Mouse (Mus musculus): ENCODE data around the gene Pou2f2. TPM values are rescaled to one million over a fixed set of nuclear protein-coding genes. Genes with fewer than 3 reads are reported as not detected.

The Pou2f2 gene
- polyA plus RNA-seq, 1 experiment = 2.6 TPM

DNA sequence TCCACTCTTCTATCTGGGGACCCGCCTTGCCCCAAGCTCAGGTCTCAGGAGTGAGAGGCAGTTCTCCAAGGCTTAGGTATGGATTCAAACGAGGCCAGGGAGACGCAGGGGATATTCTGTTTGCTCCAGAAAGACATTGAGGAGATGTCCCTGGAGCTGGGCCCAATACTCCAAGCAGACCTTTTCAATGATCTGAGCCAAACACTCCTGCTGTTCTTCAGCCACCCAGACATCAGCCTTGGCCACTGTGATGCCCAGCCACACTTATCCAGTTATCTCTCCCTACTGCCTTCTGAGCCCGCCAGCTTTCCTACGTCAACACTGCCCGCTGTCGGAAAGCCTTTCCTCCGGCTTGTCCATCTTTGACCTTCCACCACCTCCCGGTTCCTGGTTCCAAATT is 69.2 kb downstream of the Pou2f2 start:
- Histone ChIP-seq H3K27me3 (replicated peaks; ENCODE audit: control insufficient read depth, insufficient read depth, low read length) (no peaks in the 10 kb centered on the region), H3K4me1 (ENCODE audit: control insufficient read depth, insufficient read depth, low read length) (no peaks in the 10 kb centered on the region)
- 82% methylated on average over 9 of the region's 9 CpGs for WGBS

DNA sequence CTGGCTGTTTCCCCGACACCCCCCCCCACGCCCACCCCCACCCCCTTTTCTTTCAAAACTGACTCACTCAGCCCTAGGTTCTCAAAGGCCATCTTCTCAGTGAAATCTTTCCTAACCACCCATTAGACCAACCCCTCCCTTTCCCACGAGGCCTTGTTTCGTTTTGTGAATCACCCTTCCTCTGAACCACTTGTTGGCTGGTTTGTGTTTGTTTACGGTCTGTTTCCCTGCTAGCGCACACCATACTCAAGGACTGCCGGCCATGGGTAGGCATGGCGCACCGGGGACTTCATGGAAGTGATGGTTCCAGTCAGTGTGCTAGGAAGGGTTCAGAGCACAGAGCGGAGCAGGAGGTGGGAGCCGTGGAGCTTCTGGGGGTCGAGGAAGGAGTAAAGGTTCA is 70.2 kb downstream of the Pou2f2 start:
- H3K27me3 ChIP-seq (replicated peaks; ENCODE audit: control insufficient read depth, insufficient read depth, low read length) = no peaks in the 10 kb centered on the region
- TF ChIP-seq CTCF (conservative IDR thresholded peaks at IDR 0.05; ENCODE audit: insufficient read depth, insufficient read length, low read depth, low read length) = no peak
- TF ChIP-seq POLR2A (IDR thresholded peaks at IDR 0.05; ENCODE audit: low read depth, low read length) = no peak
- H3K27ac ChIP-seq (ENCODE audit: insufficient read depth, low read depth, low read length) = no peak overlapping the region
- H3K4me1 ChIP-seq (ENCODE audit: control insufficient read depth, insufficient read depth, low read length) = no peaks in the 10 kb centered on the region
- no peak overlapping the region for H3K4me3 ChIP-seq (ENCODE audit: insufficient read depth, low read depth, low read length)
- H3K36me3 ChIP-seq (ENCODE audit: control insufficient read depth, insufficient read depth, low read length) = no peaks in the 10 kb centered on the region
- 74% methylated on average over 12 of the region's 12 CpGs for WGBS
- no peak for DNase-seq

More for the DNA sequence above, 69.2 kb downstream of the Pou2f2 start:
- Histone ChIP-seq H3K36me3 (ENCODE audit: control insufficient read depth, insufficient read depth, low read length) (no peaks in the 10 kb centered on the region), H3K27ac (ENCODE audit: insufficient read depth, low read depth, low read length) (no peak overlapping the region), H3K4me3 (ENCODE audit: insufficient read depth, low read depth, low read length) (no peak overlapping the region)
- DNase-seq = no peak
- no peak for TF ChIP-seq POLR2A (IDR thresholded peaks at IDR 0.05; ENCODE audit: low read depth, low read length)
- no peak for TF ChIP-seq CTCF (conservative IDR thresholded peaks at IDR 0.05; ENCODE audit: insufficient read depth, insufficient read length, low read depth, low read length)

DNA sequence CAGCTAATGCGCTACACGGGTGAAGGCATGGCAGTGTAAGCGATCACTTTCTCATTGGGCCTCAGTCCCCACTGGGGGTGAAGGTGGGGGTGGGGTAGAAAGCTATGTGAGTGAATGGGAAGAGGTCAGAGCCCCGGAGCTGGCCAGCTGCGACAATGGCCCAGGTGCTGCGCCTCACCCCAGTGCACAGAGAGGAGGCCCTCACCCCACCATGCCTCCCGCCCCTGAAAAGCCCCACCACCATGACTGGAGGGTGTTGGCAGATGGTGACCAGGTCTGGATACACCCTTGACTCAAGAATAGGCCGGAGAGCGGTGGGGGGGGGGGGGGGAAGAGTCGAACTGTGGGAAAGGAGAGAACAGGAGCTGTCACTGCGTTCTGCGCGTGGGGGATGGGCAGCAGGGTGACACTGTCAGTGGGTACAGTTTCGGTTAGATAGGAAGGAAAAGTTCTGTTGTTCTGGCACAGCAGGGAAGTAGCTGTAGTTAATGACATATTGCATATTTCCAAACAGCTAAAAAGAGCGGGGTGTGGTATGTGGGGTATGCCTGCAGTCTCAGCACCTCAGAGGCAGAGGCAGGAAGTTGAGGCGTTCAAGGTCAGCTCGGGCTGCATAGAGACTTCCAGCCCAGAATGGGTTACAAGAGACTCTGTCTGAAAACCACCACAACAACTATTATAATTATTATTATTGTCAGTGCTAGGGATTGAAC is 72.6 kb downstream of the Pou2f2 start:
- 32% methylated on average over 17 of the region's 17 CpGs for WGBS
- no peak for TF ChIP-seq CTCF (conservative IDR thresholded peaks at IDR 0.05; ENCODE audit: insufficient read depth, insufficient read length, low read depth, low read length)
- TF ChIP-seq POLR2A (IDR thresholded peaks at IDR 0.05; ENCODE audit: low read depth, low read length) = no peak
- no peaks in the 10 kb centered on the region for H3K36me3 ChIP-seq (ENCODE audit: control insufficient read depth, insufficient read depth, low read length)
- DNase-seq = peak; percentile 11
- H3K4me3 ChIP-seq (ENCODE audit: insufficient read depth, low read depth, low read length) = no peak overlapping the region
- no peak overlapping the region for H3K27ac ChIP-seq (ENCODE audit: insufficient read depth, low read depth, low read length)
- no peaks in the 10 kb centered on the region for H3K27me3 ChIP-seq (replicated peaks; ENCODE audit: control insufficient read depth, insufficient read depth, low read length)
- no peaks in the 10 kb centered on the region for H3K4me1 ChIP-seq (ENCODE audit: control insufficient read depth, insufficient read depth, low read length)

DNA sequence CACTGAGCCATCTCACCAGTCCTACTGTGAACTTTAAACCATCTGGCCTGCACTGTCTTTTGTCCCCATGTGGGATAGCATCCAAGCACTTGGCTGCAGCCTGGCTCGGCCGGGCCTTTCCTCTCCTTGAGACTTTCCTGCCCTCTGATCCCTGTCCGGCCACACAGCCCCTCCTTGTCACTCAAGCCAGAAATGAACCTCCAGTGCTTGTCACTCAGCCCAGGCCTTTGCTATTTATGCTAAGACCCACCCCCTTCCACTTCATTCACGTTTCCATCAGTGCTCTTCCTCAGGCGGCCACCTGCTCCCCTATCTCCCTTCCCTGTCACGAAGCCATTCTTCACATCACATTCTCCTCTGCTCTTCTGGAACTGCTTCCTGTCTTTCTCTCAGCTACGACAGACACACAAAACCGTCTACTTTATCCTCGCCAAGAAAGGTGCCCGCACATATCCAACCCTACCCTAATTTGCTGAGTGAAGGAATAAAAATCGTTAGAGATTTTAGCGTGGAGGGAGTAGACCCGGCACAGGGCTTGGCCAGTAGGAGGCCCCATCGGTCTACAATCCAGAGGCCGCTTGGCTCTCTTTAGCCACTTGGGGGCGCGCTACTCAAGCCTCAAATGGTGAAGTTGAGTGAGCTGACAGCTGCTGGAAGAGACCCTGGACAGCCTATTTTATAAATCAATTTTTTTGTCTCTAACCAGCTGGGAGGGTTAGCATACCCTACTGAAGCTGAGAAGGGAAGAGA is 73.9 kb downstream of the Pou2f2 start:
- H3K36me3 ChIP-seq (ENCODE audit: control insufficient read depth, insufficient read depth, low read length) = no peaks in the 10 kb centered on the region
- no peaks in the 10 kb centered on the region for H3K4me1 ChIP-seq (ENCODE audit: control insufficient read depth, insufficient read depth, low read length)
- no peaks in the 10 kb centered on the region for H3K27me3 ChIP-seq (replicated peaks; ENCODE audit: control insufficient read depth, insufficient read depth, low read length)
- no peak overlapping the region for H3K27ac ChIP-seq (ENCODE audit: insufficient read depth, low read depth, low read length)
- DNase-seq = peak; percentile 73
- 14% methylated on average over 17 of the region's 17 CpGs for WGBS
- TF ChIP-seq POLR2A (IDR thresholded peaks at IDR 0.05; ENCODE audit: low read depth, low read length) = no peak
- TF ChIP-seq CTCF (conservative IDR thresholded peaks at IDR 0.05; ENCODE audit: insufficient read depth, insufficient read length, low read depth, low read length) = peak; percentile 77
- no peak overlapping the region for H3K4me3 ChIP-seq (ENCODE audit: insufficient read depth, low read depth, low read length)

DNA sequence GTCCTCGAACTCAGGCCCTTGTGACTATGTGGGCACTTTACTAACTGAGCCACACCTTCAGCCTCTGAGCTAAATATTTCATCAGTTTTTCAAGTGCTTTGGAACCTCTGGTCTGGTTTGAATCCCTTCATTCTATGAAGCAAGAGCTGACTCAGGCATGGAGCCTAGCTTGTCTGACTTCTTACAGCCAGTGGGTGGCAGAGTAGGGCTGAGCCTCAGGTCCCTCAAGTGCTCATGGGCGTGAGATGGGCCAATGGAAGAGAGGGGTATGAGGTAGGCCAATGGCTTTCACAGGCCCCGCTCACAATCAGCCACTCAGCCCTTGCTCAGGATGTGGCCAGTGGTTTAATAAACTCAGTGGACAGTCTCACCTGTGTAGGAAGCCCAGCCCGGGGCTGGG is 79.9 kb downstream of the Pou2f2 start:
- no peak overlapping the region for H3K27ac ChIP-seq (ENCODE audit: insufficient read depth, low read depth, low read length)
- H3K4me1 ChIP-seq (ENCODE audit: control insufficient read depth, insufficient read depth, low read length) = no peaks in the 10 kb centered on the region
- H3K27me3 ChIP-seq (replicated peaks; ENCODE audit: control insufficient read depth, insufficient read depth, low read length) = no peaks in the 10 kb centered on the region
- TF ChIP-seq POLR2A (IDR thresholded peaks at IDR 0.05; ENCODE audit: low read depth, low read length) (no peak), CTCF (conservative IDR thresholded peaks at IDR 0.05; ENCODE audit: insufficient read depth, insufficient read length, low read depth, low read length) (no peak; the same call in 1 of the 2 replicates)
- 60% methylated on average over 4 of the region's 4 CpGs for WGBS
- DNase-seq = no peak
- no peaks in the 10 kb centered on the region for H3K36me3 ChIP-seq (ENCODE audit: control insufficient read depth, insufficient read depth, low read length)
- H3K4me3 ChIP-seq (ENCODE audit: insufficient read depth, low read depth, low read length) = no peak overlapping the region

DNA sequence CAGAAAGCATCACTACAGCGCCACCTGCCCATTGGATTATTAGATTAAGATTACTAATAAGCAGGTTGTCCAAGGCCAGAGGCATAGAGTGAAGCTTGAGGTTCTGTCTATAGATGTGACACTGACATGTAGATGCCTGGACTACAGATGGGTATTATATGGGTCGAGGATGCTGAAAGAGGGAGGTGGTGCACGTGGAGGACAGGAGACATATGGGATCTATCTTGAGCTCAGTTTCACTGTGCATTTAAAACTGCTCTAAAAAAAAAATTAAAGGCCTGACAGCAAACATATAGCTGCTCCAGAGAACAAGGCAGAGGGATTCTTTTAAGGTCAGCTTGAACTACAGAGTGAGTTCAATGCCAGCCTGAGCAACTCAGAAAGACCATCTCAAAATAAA is 81.4 kb downstream of the Pou2f2 start:
- WGBS = 68% methylated on average over 3 of the region's 3 CpGs
- no peak overlapping the region for H3K27ac ChIP-seq (ENCODE audit: insufficient read depth, low read depth, low read length)
- DNase-seq = no peak

DNA sequence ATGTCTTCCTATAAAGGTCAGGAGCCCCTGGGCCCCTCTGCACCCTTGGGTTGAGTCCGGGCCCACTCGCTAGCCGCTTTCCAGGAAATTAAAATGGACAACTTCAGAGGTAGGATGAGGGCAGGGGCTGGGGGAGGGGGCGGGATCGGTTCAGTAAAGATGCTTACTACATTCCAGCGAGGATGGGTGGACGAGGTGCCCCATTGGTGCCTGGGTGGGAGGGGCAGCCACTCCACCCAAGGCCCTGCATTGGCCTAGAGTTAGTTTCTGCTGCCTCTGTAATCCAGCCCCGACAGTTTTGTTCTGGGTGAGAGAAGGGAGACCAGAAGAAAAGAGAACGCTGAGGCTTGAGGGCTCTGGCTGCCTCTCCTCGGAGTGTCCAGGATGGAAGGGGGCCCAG is 89.7 kb downstream of the Pou2f2 start:
- no peak for DNase-seq
- no peak overlapping the region for H3K27ac ChIP-seq (ENCODE audit: insufficient read depth, low read depth, low read length)
- no peak overlapping the region for H3K4me3 ChIP-seq (ENCODE audit: insufficient read depth, low read depth, low read length)
- H3K36me3 ChIP-seq (ENCODE audit: control insufficient read depth, insufficient read depth, low read length) = no peaks in the 10 kb centered on the region
- TF ChIP-seq POLR2A (IDR thresholded peaks at IDR 0.05; ENCODE audit: low read depth, low read length) (no peak), CTCF (conservative IDR thresholded peaks at IDR 0.05; ENCODE audit: insufficient read depth, insufficient read length, low read depth, low read length) (no peak)
- no peaks in the 10 kb centered on the region for H3K27me3 ChIP-seq (replicated peaks; ENCODE audit: control insufficient read depth, insufficient read depth, low read length)
- H3K4me1 ChIP-seq (ENCODE audit: control insufficient read depth, insufficient read depth, low read length) = no peaks in the 10 kb centered on the region
- whole genome bisulfite sequencing = 50% methylated on average over 10 of the region's 10 CpGs

More for the DNA sequence above, 81.4 kb downstream of the Pou2f2 start:
- no peaks in the 10 kb centered on the region for H3K36me3 ChIP-seq (ENCODE audit: control insufficient read depth, insufficient read depth, low read length)
- no peaks in the 10 kb centered on the region for H3K4me1 ChIP-seq (ENCODE audit: control insufficient read depth, insufficient read depth, low read length)
- no peak for TF ChIP-seq CTCF (conservative IDR thresholded peaks at IDR 0.05; ENCODE audit: insufficient read depth, insufficient read length, low read depth, low read length)
- TF ChIP-seq POLR2A (IDR thresholded peaks at IDR 0.05; ENCODE audit: low read depth, low read length) = no peak
- H3K27me3 ChIP-seq (replicated peaks; ENCODE audit: control insufficient read depth, insufficient read depth, low read length) = no peaks in the 10 kb centered on the region
- no peak overlapping the region for H3K4me3 ChIP-seq (ENCODE audit: insufficient read depth, low read depth, low read length)
